Comparison of ENCODE assay signal across 10 mouse cellular contexts in genomic region chr1:170481093-170481492, GRCm38 (mm10).
A peak's percentile ranks its signal among the peaks of the same experiment; 100 is the strongest.
DNase-seq lines count a peak whose midpoint lies in the region; ATAC-seq and TF ChIP-seq lines count a peak whose summit lies in the region.
"Had no signal": no experiment of that assay in that cellular context is flagged by ENCODE, and none has a peak within 500 bp of the region (broad histone marks: within the 10 kb centered on the region; RNA-seq: fewer than 3 reads in every experiment).

No protein-coding gene starts in this region.

- TF ChIP-seq CTCF in layer of hippocampus, adult 2 months (conservative IDR thresholded peaks at IDR 0.05): no peak

- no peak for DNase-seq in frontal cortex, postnatal 10 days (ENCODE audit: low spot score in 2 of 2)
- no peak for DNase-seq in layer of hippocampus, adult 2 months (ENCODE audit: low spot score in 2 of 2)
- no peak for DNase-seq in layer of hippocampus, postnatal 10 days (ENCODE audit: low spot score in 2 of 2)
- peak; percentile 73 for DNase-seq in adrenal gland, adult 2 months
- peak; percentile 41 to 50 for DNase-seq in kidney, postnatal 25 days
- no peak for DNase-seq in right cerebral cortex, adult 18-20 months
- DNase-seq in left cerebral cortex, postnatal 4 days: no peak

- peak overlapping the region; percentile 50 for H3K27ac ChIP-seq in layer of hippocampus, adult 2 months
- H3K27ac ChIP-seq: stomach, embryonic 15.5 days had no signal

- no peak overlapping the region for H3K4me3 ChIP-seq in layer of hippocampus, adult 2 months
- H3K4me3 ChIP-seq: stomach, embryonic 15.5 days had no signal

- ATAC-seq in frontal cortex, adult (ENCODE audit: low TSS enrichment): peak; percentile 50
- ATAC-seq: midbrain, embryonic 16.5 days had no signal

- intact Hi-C loops in left cerebral cortex, postnatal 4 days (cut with DNase I): no loop called here

Comparison
In these comparisons a context has a peak if more than half of its experiments do, and no peak if none do; other contexts are left out.
1. DNase-seq: peak in adrenal gland, adult 2 months (single experiment) and kidney, postnatal 25 days (2 of 2); none in frontal cortex, postnatal 10 days (0 of 2), layer of hippocampus, adult 2 months (0 of 2), layer of hippocampus, postnatal 10 days (0 of 2), right cerebral cortex, adult 18-20 months (single experiment) and left cerebral cortex, postnatal 4 days (single experiment).